Mouse (Mus musculus): Measurements from ENCODE around the gene Zmat5. TPM values are rescaled to one million over a fixed set of nuclear protein-coding genes. Genes with fewer than 3 reads are reported as not detected.
A peak's percentile ranks its signal among the peaks of the same experiment; 100 is the strongest.

Gene Zmat5
- polyA plus RNA-seq, 1 experiment from 2014 or later: 84.4 TPM

GRCm38 (mm10) chr11:4762511-4762910 is 58.0 kb downstream of the Zmat5 start:
- no peak for ATAC-seq
- H3K27ac ChIP-seq: peak overlapping the region; percentile 67
- H3K4me1 ChIP-seq: peaks cover 37% of the 10 kb centered on the region
- H3K9ac ChIP-seq: no peak overlapping the region
- no peaks in the 10 kb centered on the region; the same call in 1 of the 2 replicates for H3K27me3 ChIP-seq
- no peak overlapping the region for H3K4me3 ChIP-seq
- no peak overlapping the region for H3K4me2 ChIP-seq
- 14% methylated on average over 2 of the region's 2 CpGs for WGBS
- H3K36me3 ChIP-seq (ENCODE audit: poor library complexity, severe bottlenecking): peaks cover 13% of the 10 kb centered on the region; the same call in 1 of the 2 replicates
- no peaks in the 10 kb centered on the region for H3K9me3 ChIP-seq (replicated peaks)

- Histone ChIP-seq H3K4me3 (no peak overlapping the region), H3K36me3 (ENCODE audit: poor library complexity, severe bottlenecking) (peaks cover 23% of the 10 kb centered on the region), H3K4me1 (peaks cover 37% of the 10 kb centered on the region), H3K4me2 (no peak overlapping the region), H3K27ac (no peak overlapping the region), H3K9me3 (replicated peaks) (no peaks in the 10 kb centered on the region), H3K9ac (no peak overlapping the region), H3K27me3 (no peaks in the 10 kb centered on the region; the same call in 1 of the 2 replicates)
- WGBS: 24% methylated on average over 5 of the region's 5 CpGs
- no peak for ATAC-seq
Observed at GRCm38 (mm10) chr11:4763631-4764030, 59.2 kb downstream of the Zmat5 start.

- no peak overlapping the region for H3K9ac ChIP-seq
- no peak for ATAC-seq
- no peak overlapping the region for H3K4me3 ChIP-seq
- no peak overlapping the region for H3K4me2 ChIP-seq
- 79% methylated on average over 5 of the region's 5 CpGs for WGBS
- H3K4me1 ChIP-seq: peaks cover 37% of the 10 kb centered on the region
- H3K27ac ChIP-seq: no peak overlapping the region
- no peaks in the 10 kb centered on the region; the same call in 1 of the 2 replicates for H3K27me3 ChIP-seq
- peaks cover 31% of the 10 kb centered on the region for H3K36me3 ChIP-seq (ENCODE audit: poor library complexity, severe bottlenecking)
- no peaks in the 10 kb centered on the region for H3K9me3 ChIP-seq (replicated peaks)
Observed at GRCm38 (mm10) chr11:4764476-4764875, 60.0 kb downstream of the Zmat5 start.

GRCm38 (mm10) chr11:4768399-4768798 is 63.9 kb downstream of the Zmat5 start:
- H3K4me1 ChIP-seq: peaks cover 8% of the 10 kb centered on the region
- H3K27ac ChIP-seq: no peak overlapping the region
- H3K4me2 ChIP-seq: no peak overlapping the region
- H3K9me3 ChIP-seq (replicated peaks): no peaks in the 10 kb centered on the region
- no peak overlapping the region for H3K4me3 ChIP-seq
- peaks cover 54% of the 10 kb centered on the region for H3K36me3 ChIP-seq (ENCODE audit: poor library complexity, severe bottlenecking)
- H3K9ac ChIP-seq: no peak overlapping the region
- 80% methylated on average over 4 of the region's 4 CpGs for WGBS
- no peak for ATAC-seq
- no peaks in the 10 kb centered on the region for H3K27me3 ChIP-seq

- Histone ChIP-seq H3K9me3 (replicated peaks) (no peaks in the 10 kb centered on the region), H3K27me3 (no peaks in the 10 kb centered on the region), H3K27ac (peak overlapping the region; percentile 54), H3K4me2 (no peak overlapping the region), H3K4me3 (no peak overlapping the region), H3K9ac (no peak overlapping the region), H3K36me3 (ENCODE audit: poor library complexity, severe bottlenecking) (peaks cover 54% of the 10 kb centered on the region), H3K4me1 (peaks cover 8% of the 10 kb centered on the region; the same call in 1 of the 2 replicates)
- 63% methylated on average over 7 of the region's 7 CpGs for WGBS
- ATAC-seq: no peak; the same call in 1 of the 2 replicates
Observed at GRCm38 (mm10) chr11:4769293-4769692, 64.8 kb downstream of the Zmat5 start.

- ATAC-seq: no peak
- peaks cover 5% of the 10 kb centered on the region; the same call in 1 of the 2 replicates for H3K4me1 ChIP-seq
- no peaks in the 10 kb centered on the region for H3K27me3 ChIP-seq
- peaks cover 53% of the 10 kb centered on the region for H3K36me3 ChIP-seq (ENCODE audit: poor library complexity, severe bottlenecking)
- no peaks in the 10 kb centered on the region for H3K9me3 ChIP-seq (replicated peaks)
- no peak overlapping the region for H3K9ac ChIP-seq
- 93% methylated on average over 6 of the region's 6 CpGs for WGBS
- peak overlapping the region; percentile 16; the same call in 1 of the 2 replicates for H3K27ac ChIP-seq
- H3K4me2 ChIP-seq: no peak overlapping the region
- no peak overlapping the region for H3K4me3 ChIP-seq
Observed at GRCm38 (mm10) chr11:4769881-4770280, 65.4 kb downstream of the Zmat5 start.

- H3K36me3 ChIP-seq (ENCODE audit: poor library complexity, severe bottlenecking): peaks cover 57% of the 10 kb centered on the region
- no peak for ATAC-seq
- no peaks in the 10 kb centered on the region for H3K9me3 ChIP-seq (replicated peaks)
- peaks cover 4% of the 10 kb centered on the region; the same call in 1 of the 2 replicates for H3K4me1 ChIP-seq
- no peaks in the 10 kb centered on the region for H3K27me3 ChIP-seq
- H3K9ac ChIP-seq: no peak overlapping the region
- whole genome bisulfite sequencing: 53% methylated on average over 7 of the region's 7 CpGs
- no peak overlapping the region for H3K4me3 ChIP-seq
- no peak overlapping the region for H3K4me2 ChIP-seq
- no peak overlapping the region for H3K27ac ChIP-seq
Observed at GRCm38 (mm10) chr11:4771756-4772155, 67.3 kb downstream of the Zmat5 start.

GRCm38 (mm10) chr11:4772925-4773324 is 68.4 kb downstream of the Zmat5 start:
- ATAC-seq: no peak
- H3K4me1 ChIP-seq: peaks cover 4% of the 10 kb centered on the region; the same call in 1 of the 2 replicates
- peaks cover 56% of the 10 kb centered on the region for H3K36me3 ChIP-seq (ENCODE audit: poor library complexity, severe bottlenecking)
- H3K9ac ChIP-seq: no peak overlapping the region
- H3K27me3 ChIP-seq: no peaks in the 10 kb centered on the region
- no peak overlapping the region for H3K4me2 ChIP-seq
- 29% methylated on average over 3 of the region's 3 CpGs for WGBS
- no peak overlapping the region for H3K4me3 ChIP-seq
- no peak overlapping the region for H3K27ac ChIP-seq
- no peaks in the 10 kb centered on the region for H3K9me3 ChIP-seq (replicated peaks)

GRCm38 (mm10) chr11:4780927-4781326 is 76.4 kb downstream of the Zmat5 start:
- H3K9me3 ChIP-seq (replicated peaks): no peaks in the 10 kb centered on the region
- no peak overlapping the region for H3K4me2 ChIP-seq
- no peak overlapping the region for H3K9ac ChIP-seq
- peaks cover 90% of the 10 kb centered on the region for H3K36me3 ChIP-seq (ENCODE audit: poor library complexity, severe bottlenecking)
- 91% methylated on average over 3 of the region's 3 CpGs for WGBS
- no peaks in the 10 kb centered on the region for H3K4me1 ChIP-seq
- no peak overlapping the region for H3K27ac ChIP-seq
- ATAC-seq: no peak
- no peak overlapping the region for H3K4me3 ChIP-seq
- no peaks in the 10 kb centered on the region for H3K27me3 ChIP-seq

GRCm38 (mm10) chr11:4783116-4783515 is 78.6 kb downstream of the Zmat5 start:
- H3K36me3 ChIP-seq (ENCODE audit: poor library complexity, severe bottlenecking): peaks cover 93% of the 10 kb centered on the region
- ATAC-seq: no peak
- H3K4me1 ChIP-seq: no peaks in the 10 kb centered on the region
- no peak overlapping the region for H3K9ac ChIP-seq
- no peak overlapping the region for H3K4me3 ChIP-seq
- no peak overlapping the region for H3K4me2 ChIP-seq
- H3K27me3 ChIP-seq: no peaks in the 10 kb centered on the region
- WGBS: 88% methylated on average over 3 of the region's 3 CpGs
- H3K27ac ChIP-seq: no peak overlapping the region
- H3K9me3 ChIP-seq (replicated peaks): no peaks in the 10 kb centered on the region

GRCm38 (mm10) chr11:4784629-4785142 is 80.2 kb downstream of the Zmat5 start:
- Histone ChIP-seq H3K4me3 (no peak overlapping the region), H3K4me2 (no peak overlapping the region), H3K9ac (no peak overlapping the region), H3K9me3 (replicated peaks) (no peaks in the 10 kb centered on the region), H3K27me3 (no peaks in the 10 kb centered on the region), H3K4me1 (no peaks in the 10 kb centered on the region), H3K27ac (no peak overlapping the region), H3K36me3 (ENCODE audit: poor library complexity, severe bottlenecking) (peaks cover 93% of the 10 kb centered on the region)
- WGBS: 90% methylated on average over 5 of the region's 5 CpGs
- no peak for ATAC-seq

All from forebrain, embryonic 13.5 days (tissue).